Mouse (Mus musculus) lung, postnatal 0 days (tissue): ENCODE data around the gene Usp39.

ENCODE experiments used
- CTCF ChIP-seq: IDR thresholded peaks from 2 replicates; pipeline ENCODE4 v1.5.1; 2016; ENCODE audit warnings: antibody characterized with exemption, mild to moderate bottlenecking
- EP300 ChIP-seq: IDR thresholded peaks from 2 replicates; pipeline ENCODE4 v1.6.1; 2016; ENCODE audit warnings: antibody characterized with exemption, mild to moderate bottlenecking, control low read depth

DNA sequence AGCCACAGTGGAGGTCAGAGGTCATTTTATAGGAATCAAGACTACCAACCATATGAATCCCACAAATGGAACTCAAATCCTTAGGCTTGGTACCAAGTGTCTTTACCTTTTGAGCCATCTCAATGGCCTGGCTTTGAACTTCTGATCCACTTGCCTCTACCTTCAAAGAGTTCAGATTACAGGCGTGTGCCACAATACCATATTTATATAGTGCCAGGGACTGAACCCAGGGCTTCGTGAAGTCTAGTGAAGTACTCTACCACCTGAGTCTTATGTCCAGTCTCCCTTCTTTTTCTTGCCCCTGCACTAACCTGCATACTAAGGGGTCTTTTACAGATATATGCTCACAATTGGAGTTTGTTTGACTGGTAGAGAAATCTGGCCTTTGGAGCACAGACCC, 41.6 kb upstream of the Usp39 start:
- no peak for TF ChIP-seq CTCF
- no peak for TF ChIP-seq EP300
